Mouse (Mus musculus) spleen, embryonic (tissue): Measurements from ENCODE around the gene Gm813.
"Not testable (repeated sequence)": the region's sequence is repeated elsewhere in the genome, so short reads cannot be mapped to it uniquely, and the experiment has no call there.

Experiments
- CTCF ChIA-PET: fragments of 350-600 bp; sonication (Branson Sonifier 250); formaldehyde crosslinking; loops from one replicate; lab custom pipeline; 2022; lab: Charles Lee

Gm813 gene

GRCm38 (mm10) chr16:58616878-58617277, at the start of gene Gm813:
TSS of gene Gm813 (minus strand) at chr16:58616978.
- CTCF ChIA-PET = no interaction called here

GRCm38 (mm10) chr16:58665137-58665536, 48.4 kb upstream of the Gm813 start:
- CTCF ChIA-PET = not testable (repeated sequence)

GRCm38 (mm10) chr16:58663816-58664215, 47.0 kb upstream of the Gm813 start:
- CTCF ChIA-PET = no interaction called here

- CTCF ChIA-PET = interaction anchor here (0.6 kb wide), 2 partner anchors 56 to 90 kb away, joined by 3 to 7 read pairs; no protein-coding TSS in a partner anchor
Observed at GRCm38 (mm10) chr16:58663021-58663420, 46.2 kb upstream of the Gm813 start.

- CTCF ChIA-PET = interaction anchor here (0.6 kb wide), 2 partner anchors 56 to 91 kb away, joined by 3 to 7 read pairs; no protein-coding TSS in a partner anchor
Observed at GRCm38 (mm10) chr16:58662287-58662791, 45.6 kb upstream of the Gm813 start.

- CTCF ChIA-PET = no interaction called here
Observed at GRCm38 (mm10) chr16:58661826-58662225, 45.0 kb upstream of the Gm813 start.

GRCm38 (mm10) chr16:58658668-58659067, 41.9 kb upstream of the Gm813 start:
- CTCF ChIA-PET = no interaction called here

GRCm38 (mm10) chr16:58656526-58656925, 39.7 kb upstream of the Gm813 start:
- CTCF ChIA-PET = no interaction called here

- CTCF ChIA-PET = no interaction called here
Observed at GRCm38 (mm10) chr16:58655751-58656150, 39.0 kb upstream of the Gm813 start.

- CTCF ChIA-PET = no interaction called here
Observed at GRCm38 (mm10) chr16:58649979-58650378, 33.2 kb upstream of the Gm813 start.

- CTCF ChIA-PET = no interaction called here
Observed at GRCm38 (mm10) chr16:58638689-58639175, 22.0 kb upstream of the Gm813 start, which contains the start of gene E330017A01Rik. TSS of gene E330017A01Rik (minus strand) at chr16:58638739.

GRCm38 (mm10) chr16:58638016-58638415, 21.2 kb upstream of the Gm813 start:
- CTCF ChIA-PET = interaction anchor here (0.6 kb wide), 1 partner anchor 10 kb away, joined by 5 read pairs; no protein-coding TSS in a partner anchor

GRCm38 (mm10) chr16:58637448-58637847, 20.7 kb upstream of the Gm813 start:
- CTCF ChIA-PET = interaction anchor here (0.6 kb wide), 1 partner anchor 10 kb away, joined by 5 read pairs; no protein-coding TSS in a partner anchor

- CTCF ChIA-PET = no interaction called here
Observed at GRCm38 (mm10) chr16:58635866-58636265, 19.1 kb upstream of the Gm813 start.

- CTCF ChIA-PET = no interaction called here
Observed at GRCm38 (mm10) chr16:58629736-58630135, 13.0 kb upstream of the Gm813 start.

GRCm38 (mm10) chr16:58628968-58629367, 12.2 kb upstream of the Gm813 start:
- CTCF ChIA-PET = no interaction called here

- CTCF ChIA-PET = no interaction called here
Observed at GRCm38 (mm10) chr16:58628336-58628680, 11.5 kb upstream of the Gm813 start.

GRCm38 (mm10) chr16:58627597-58628335, 11.0 kb upstream of the Gm813 start:
- CTCF ChIA-PET = interaction anchor here (0.6 kb wide), 1 partner anchor 10 kb away, joined by 5 read pairs; no protein-coding TSS in a partner anchor

- CTCF ChIA-PET = no interaction called here
Observed at GRCm38 (mm10) chr16:58623944-58624343, 7.2 kb upstream of the Gm813 start.

GRCm38 (mm10) chr16:58623114-58623513, 6.3 kb upstream of the Gm813 start:
- CTCF ChIA-PET = no interaction called here

GRCm38 (mm10) chr16:58622377-58622776, 5.6 kb upstream of the Gm813 start:
- CTCF ChIA-PET = no interaction called here

GRCm38 (mm10) chr16:58617346-58617745, 568 bp upstream of the Gm813 start:
- CTCF ChIA-PET = interaction anchor here (0.9 kb wide), 1 partner anchor 163 kb away, joined by 3 read pairs; no protein-coding TSS in a partner anchor

- CTCF ChIA-PET = no interaction called here
Observed at GRCm38 (mm10) chr16:58612969-58613368, 3.8 kb downstream of the Gm813 start.
